Mouse (Mus musculus): Measurements from ENCODE around the gene Cntnap2. TPM values are rescaled to one million over a fixed set of nuclear protein-coding genes. Genes with fewer than 3 reads are reported as not detected.

Gene Cntnap2
- total RNA-seq, 4 experiments from 2014 or later: 99.5 to 119 (median 107) TPM

DNA sequence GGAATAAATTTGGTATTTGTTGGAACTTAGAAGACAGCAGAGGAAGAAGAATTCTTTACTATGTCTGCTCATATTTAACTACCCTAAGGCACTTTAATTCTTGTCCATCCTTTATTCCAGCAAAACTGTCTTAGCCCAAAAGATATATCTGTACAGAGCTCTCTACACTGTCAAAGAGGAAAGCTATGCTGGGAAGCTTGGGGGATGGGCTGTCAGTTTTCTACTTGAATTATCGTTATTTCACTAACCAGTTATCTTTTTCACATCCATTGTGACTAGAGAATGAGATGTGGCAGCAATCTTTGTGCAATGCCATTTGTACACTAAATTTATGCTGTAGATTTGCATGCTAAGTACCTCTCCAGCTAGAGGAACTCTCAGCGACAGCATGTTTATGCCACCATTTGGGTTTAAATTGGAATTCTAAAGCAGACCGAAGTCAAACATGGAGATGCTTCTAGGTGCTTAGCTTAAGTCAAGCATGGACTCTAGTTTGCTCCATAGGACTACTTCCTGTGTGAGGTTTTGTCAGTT, 268.9 kb downstream of the Cntnap2 start:
- DNase-seq (ENCODE audit: low spot score in 2 of 2): no peak

DNA sequence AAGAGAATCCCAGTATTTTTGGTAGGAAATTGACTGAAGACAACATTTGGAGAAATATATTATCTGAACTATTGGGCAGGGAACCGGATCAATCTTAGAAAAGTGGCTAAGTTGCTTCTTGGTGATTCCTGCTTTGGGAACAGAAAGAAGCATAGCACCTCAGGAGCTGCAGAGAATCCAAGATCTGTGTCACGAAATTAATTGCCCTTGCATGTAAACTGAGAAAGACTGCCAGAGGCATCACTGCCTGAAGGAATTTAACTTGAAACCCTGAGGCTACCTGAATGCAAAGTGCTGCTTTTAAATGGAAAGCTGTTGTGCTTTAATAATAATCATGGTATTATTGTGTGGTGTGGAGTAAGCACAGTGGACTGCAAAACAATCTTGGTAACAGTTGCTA, 286.2 kb downstream of the Cntnap2 start:
- DNase-seq (ENCODE audit: low spot score in 2 of 2): no peak

DNA sequence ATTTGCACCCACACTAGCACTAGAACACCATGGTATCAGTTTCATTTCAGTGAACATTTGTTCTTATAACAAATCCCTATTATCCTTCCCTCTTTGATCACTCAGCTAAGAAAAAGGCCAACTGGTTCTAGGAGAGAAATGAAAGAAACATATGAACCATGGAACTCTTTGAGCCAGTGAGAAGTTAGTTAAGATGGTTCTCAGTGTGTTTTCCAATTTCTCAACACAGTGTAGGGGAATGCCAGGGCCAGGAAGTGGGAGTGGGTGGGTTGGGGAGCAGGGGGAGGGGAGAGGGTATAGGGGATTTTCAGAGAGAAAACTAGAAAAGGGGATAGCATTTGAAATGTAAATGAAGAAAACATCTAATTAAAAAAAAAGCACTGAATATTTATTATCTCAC, 286.8 kb downstream of the Cntnap2 start:
- DNase-seq (ENCODE audit: low spot score in 2 of 2): no peak

DNA sequence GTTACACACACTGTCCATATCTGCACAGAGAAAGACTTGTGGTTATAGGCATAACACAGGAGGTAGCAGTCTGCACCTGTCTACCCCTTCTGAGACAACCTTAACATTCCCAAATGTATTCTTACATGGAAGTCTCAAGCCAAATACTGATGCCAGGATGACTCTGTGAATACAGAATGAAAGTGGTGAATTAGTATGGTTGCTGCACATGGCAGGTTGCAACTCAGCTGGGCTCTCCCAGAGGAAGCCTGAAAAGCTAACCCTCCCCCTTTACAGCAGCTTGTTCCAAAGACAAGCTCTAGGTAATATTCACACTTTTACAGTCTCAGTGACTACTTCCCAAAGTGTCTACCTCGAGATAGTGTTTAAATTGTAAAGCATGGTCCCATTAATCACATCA, 307.3 kb downstream of the Cntnap2 start:
- no peak for DNase-seq (ENCODE audit: low spot score in 2 of 2)

DNA sequence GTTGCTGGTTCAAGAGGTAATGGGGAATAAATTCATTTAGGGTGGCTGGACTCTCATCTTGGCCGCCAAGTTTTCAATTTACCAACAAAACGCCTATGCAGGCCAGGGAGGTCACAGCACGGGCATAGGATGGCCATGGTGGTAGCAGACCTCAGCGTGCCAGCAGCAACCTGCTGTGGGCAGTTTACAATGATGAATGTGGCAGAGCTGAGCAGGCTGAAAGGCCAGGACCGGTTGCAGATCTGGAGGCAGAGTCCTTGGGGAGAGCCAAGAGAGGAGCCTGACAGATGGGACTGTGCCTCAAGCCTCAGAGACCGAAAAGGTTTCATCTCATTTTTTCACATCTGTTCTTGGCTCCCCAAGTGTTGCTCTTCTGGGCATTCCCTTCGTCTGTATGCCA, 322.0 kb downstream of the Cntnap2 start:
- DNase-seq (ENCODE audit: low spot score in 2 of 2): no peak

DNA sequence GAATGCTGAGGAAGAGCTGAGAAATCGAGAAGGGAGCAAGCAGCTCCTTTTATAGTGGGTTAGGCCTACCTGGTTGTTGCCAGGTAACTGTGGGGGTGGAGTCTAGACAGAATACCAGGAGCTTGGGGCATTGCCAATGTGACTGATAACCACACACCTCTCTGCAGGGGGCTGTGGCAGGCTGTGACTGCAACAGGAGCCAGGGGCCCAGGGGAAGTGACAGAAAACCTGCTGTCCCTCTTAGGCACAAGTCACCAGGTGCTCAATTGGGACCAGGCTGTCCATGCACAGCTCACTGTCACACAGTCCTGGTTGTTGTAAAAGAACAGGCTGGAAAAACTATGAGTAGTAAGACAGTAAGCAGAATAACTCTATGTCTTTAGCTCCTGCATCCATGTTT, 329.9 kb downstream of the Cntnap2 start:
- no peak for DNase-seq (ENCODE audit: low spot score in 2 of 2)

DNA sequence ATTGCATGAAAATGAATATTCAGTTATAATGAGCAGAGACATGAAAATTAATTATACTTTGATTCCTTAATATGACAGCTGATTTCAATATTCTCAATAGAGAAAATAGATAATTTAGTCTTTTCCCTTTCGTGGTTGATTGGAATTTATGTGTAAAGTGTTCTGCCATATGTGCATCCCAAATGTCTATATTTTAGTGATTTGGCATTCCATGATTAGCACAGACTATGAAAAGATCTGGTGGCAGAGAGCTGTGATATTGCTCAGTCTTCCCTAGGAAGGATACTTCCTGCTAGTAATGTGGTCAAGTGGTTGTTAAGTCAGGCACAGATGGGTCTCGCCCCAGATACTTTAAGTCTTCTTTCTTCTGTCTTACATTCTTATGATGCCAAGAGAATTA, 354.5 kb downstream of the Cntnap2 start:
- DNase-seq (ENCODE audit: low spot score in 2 of 2): no peak

DNA sequence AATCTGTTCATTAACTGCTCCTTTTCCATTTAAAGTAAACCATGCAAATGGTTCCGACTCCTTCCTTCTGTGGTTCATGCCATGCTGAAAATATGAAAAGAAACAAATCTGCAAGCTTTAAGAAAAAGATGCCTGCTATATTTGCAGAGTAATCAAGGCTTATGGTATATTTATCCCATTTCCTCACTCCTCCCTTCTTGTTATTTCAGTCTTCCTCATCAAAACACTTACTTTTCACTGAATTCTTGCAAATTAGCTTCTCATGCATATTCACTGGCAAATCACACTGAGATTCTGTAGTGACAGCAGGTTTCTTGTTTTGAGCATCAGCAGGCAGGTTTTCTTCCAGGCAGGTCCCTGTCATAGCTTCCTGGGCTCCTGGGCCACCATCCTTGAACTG, 396.3 kb downstream of the Cntnap2 start:
- no peak for DNase-seq (ENCODE audit: low spot score in 2 of 2)

DNA sequence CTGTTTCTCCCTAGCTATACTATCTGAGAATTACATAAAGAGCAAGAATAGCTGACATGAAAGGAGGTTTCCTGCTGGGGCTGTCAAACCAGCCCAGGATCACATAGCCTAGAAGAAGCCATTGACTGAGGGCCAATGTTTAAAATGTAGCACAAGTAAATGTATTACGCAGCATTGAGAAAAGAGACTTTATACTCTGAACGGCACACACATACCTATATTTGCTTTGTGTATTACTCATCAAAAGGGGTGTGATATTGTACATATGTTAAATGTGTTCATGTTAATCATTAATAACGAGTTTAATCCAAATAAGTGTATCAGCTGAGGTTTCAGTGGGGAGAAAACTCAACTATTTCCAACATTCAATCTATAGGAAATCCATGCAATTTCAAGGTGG, 459.1 kb downstream of the Cntnap2 start:
- no peak for DNase-seq (ENCODE audit: low spot score in 2 of 2)

DNA sequence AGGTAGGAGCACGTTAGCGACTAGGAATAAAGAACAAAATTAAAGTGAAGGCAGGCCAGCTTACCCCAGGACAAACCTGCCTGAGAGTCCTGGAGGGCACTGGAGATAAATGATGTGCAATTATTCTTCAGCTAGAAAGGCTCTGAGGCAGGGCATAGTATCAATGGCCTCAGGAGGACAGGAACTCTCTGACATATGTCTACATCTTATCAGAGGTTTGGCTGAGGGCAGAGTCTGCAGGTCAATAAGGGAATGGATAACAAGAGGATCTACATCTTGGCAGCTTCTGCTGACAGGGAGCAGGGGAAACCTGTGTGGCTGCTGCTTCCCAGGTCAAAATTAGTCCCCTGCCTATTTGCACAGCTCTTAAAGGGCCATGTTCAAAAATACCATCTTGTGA, 477.8 kb downstream of the Cntnap2 start:
- DNase-seq (ENCODE audit: low spot score in 2 of 2): no peak

DNA sequence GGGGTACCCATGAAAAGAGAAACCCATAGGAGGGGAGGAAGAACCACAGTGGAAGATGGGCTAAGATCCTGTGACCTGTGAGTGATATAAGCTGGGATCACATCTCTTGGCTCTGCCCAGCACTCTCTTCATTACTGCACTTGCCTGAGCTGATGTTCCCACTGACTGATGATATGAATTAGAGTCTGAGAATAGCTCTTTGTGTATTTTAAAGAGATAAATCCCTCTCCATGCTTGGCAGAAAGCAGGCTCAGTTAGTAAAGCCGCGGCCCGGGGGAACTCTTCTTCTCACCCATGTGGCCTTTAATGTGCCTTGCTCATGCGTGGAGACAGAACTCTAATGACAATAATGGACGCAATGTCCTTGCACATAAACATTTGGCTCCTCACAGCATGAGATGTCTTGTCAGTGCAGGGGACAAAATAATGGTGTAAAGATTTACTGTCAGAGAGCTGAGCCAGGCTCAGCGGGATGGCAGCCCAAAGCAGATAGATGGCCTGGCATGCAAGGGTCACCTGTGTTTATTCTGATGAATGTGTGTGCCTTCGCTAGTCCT, 485.2 kb downstream of the Cntnap2 start:
- DNase-seq (ENCODE audit: low spot score in 2 of 2): no peak

DNA sequence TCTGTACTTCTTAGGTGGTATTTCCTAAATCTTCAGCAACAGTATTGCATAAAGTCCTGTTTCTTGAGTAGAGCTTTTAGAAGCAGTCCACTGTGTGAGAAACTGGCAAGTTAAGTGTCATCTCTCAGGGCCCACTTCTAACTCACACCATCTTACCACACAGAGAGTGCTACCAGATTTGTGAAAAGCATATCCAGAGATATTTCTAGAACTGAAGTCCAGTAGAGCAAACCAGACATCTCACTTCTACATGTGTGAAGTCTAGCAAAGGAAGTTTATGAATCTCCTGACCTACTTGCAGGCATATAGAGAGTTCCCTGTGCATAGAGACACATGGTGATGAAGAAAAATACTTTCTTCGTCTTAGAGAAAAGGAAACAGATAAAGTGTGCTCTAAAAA, 500.6 kb downstream of the Cntnap2 start:
- no peak for DNase-seq (ENCODE audit: low spot score in 2 of 2)

DNA sequence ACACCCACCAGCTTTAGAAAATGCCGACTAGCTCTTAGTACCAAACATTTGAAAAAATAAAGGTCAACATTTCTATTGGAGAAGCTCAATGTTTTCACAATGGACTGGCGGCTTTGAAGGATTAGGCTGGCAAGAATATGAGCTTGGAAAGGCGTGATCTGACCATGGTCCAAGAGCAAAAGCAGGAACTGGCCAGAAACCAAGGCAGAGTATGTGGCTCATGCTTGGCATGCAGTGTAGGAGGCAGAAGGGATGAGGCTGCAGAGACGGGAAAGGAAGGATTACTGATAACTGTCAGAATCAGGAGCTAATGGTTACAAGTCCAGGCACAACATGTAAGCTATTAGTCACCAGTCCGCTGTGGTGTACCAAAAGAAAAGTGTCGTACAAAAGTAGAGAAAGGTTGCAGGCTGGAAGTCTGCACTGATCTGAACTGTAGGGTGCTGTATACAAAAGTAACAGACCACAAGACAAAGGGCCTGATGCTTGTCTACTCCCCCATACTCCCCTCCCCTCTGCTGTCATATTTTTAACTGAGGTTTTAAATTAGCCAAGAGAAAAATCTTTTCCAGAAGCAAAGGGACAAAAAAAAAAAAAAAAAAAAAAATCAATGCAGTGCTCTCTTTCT, 525.4 kb downstream of the Cntnap2 start:
- peak; percentile 4 to 6 for DNase-seq (ENCODE audit: low spot score in 2 of 2)

DNA sequence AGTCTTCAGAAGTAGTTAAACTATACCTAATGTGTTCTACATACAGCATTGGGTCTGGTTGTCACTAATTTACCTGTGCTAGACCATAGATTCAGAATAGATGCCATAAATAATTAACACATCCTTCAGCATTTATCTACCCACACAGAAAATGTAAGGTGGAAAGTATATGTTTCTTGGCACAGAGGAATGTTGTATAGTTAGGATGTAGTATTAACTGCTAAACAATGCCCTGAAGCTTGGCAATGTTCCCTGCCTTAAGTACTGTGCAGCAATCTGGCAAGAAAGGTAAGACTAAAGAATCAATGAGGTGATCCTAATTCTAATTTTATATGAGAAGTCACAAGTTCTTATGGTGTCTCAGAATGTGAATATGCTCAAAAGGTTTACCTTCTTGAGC, 529.9 kb downstream of the Cntnap2 start:
- no peak for DNase-seq (ENCODE audit: low spot score in 2 of 2)

DNA sequence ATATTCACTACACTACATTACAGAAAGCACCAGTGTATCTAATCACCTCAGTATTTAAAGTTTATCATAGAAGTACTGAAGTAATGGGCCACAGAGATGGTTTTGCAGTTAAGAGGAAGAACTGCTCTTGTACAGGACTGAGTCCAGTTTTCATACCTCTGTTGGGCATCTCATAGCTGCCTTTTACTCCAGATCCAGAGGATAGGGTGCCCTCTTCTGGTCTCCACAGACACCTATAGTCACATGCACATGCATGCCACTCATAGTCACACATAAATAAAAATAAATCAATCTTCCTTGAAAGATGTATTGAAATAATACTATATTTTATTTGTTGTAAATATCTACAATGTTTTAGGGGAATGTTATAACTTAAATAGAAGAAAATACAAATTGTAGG, 587.9 kb downstream of the Cntnap2 start:
- DNase-seq (ENCODE audit: low spot score in 2 of 2): no peak

DNA sequence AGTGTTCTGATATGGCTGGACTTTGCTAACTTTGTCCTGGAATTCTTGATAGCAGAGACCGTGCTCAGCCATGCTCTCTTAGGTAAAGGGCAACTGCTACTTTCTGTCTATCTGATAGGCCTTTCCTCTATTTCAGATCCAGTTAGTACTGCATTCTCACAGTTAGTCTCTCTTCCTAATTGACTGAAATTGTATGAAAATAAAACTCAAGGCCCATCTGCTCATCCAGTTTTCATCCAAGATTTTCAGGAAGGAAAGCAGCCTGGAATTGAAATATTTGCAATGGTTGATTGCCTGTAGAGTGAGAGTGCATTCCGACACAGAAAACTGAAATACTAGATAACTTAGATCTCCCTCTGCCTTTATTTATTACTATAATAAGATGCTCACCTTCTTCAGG, 589.3 kb downstream of the Cntnap2 start:
- no peak for DNase-seq (ENCODE audit: low spot score in 2 of 2)

DNA sequence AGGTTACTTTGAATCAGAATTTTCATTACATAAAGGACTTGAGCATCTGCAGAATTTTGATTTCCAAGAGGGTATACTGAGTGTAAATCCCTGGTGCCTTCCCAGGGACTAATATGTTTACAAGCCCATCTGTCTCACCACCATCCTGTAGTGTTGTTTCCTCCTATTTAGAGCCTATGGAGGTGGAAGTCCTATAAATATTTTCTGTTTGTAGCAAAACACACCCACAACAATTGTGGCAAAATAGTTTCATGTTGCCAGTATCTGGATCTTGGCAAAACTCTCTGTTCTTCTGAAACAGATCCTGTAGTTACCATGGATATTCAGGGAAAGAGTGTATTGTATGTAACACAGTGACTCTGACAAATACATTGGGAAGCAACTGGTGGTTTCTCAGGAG, 641.1 kb downstream of the Cntnap2 start:
- peak; percentile 3 to 15 for DNase-seq (ENCODE audit: low spot score in 2 of 2)

DNA sequence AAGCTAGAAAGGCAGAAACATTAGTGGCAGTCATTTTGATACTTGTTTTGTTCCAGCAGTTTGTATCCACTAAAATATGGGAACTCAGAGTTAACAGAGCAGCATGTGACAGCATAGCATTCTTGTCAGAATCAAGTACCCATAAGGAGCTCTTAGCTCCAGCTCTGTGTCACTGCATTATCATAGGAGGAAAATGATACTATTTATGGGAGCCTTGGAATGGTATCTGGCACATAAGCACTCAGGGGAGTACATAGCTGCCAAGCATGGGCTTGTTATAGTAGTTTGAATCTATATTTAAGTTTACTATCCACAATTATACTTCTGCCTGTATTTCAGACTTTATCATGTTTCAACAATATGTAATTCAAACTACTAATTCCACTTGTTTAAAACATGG, 732.5 kb downstream of the Cntnap2 start:
- no peak for DNase-seq (ENCODE audit: low spot score in 2 of 2)

DNA sequence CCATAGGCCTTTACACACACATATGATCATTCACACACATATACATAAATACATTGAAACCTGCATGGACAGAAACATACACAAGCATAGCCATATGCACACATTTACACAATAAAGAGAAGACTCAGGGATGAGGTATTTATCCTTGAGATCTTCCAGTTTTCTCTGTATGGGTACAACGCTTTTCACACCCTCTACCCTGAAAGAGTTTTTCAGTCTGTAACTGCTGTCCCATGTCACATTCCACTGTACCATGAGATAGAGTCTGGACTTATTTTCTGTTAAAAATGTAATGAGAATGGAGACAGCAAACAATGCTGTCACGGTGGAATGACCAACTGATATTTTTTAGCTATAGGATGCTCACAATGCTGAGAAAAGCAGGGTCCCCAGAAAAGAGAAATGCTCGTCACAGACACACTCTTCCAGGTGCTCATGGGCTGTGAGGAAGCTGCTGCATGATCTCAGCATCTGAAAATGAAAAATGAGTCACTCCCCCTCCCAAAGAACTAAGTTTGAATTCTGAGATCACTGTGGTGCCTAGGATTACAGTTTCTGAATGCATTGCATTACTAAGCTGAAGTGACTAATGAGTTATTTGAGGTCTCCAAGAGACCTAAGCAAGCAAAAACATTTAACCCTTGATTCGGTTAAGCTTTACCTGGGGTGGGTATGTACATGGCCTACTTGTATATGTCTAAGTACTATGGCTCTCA, 782.6 kb downstream of the Cntnap2 start:
- DNase-seq (ENCODE audit: low spot score in 2 of 2): no peak

DNA sequence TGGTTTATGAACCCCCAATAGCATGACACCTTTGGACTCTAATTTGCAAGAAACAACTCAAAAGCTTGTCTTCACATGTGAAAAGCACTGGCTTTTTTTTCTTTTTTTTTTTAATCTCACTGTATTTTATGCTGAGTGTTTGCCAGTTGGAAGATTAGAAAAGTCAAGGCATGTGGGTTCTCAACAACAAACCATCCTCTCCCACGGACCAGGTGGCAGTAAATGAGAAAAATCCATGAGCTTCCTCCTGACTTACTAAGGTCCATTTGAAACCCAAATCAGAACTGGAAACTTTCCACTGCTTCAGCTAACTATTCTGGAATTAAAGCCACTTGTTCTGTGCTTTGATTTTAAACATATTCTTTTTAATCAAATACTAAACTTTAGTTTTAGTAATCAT, 784.6 kb downstream of the Cntnap2 start:
- DNase-seq (ENCODE audit: low spot score in 2 of 2): peak in 1 of 2 experiments; percentile 9

DNA sequence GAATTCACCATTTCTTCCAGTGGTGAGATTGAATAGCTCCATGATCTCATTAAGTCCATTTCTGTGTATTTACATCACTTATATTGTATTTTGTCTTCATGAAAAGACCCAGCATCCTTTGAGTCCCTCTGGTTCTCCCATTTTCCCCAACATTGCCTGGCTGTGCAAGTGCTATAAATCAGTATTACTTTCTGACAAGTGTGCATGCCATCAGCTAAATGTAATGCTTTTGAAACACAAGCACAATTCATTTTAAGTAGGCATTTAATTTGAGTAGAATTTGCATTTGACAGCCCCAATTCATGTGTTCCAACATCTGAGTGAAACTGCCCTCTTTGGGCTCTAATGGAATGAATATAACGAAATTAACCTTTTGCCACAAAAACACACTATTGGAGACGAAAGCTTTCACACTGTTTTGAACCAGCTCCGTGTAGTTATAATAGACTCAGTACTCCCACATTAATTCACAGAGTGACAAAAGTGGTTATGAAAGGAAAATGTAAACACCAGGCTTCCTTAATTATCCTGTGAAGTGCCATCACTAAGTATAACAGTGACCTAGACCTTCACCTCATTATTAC, 812.3 kb downstream of the Cntnap2 start:
- DNase-seq (ENCODE audit: low spot score in 2 of 2): no peak

DNA sequence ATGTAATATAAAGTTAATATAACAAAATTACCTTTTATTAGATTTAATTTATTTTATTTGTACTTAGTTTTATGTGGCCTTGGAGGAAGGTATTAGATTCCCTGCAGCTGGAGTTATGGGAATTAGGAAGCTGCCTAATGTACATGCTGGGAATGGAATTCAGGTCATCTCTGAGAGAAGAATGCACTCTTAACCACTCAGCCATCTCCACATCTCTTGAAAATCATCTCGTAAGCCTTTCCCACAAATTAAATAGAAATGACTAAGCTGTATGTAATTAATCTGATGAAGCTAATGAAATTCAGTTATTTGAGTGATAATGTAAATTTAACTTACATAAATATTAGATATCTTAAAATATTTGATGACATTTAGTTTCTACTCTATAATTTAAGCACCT, 826.3 kb downstream of the Cntnap2 start:
- no peak for DNase-seq (ENCODE audit: low spot score in 2 of 2)

Measured in layer of hippocampus, adult 8-10 months (tissue).